Comparison of ENCODE assay signal across 10 mouse cellular contexts in the genomic region with DNA sequence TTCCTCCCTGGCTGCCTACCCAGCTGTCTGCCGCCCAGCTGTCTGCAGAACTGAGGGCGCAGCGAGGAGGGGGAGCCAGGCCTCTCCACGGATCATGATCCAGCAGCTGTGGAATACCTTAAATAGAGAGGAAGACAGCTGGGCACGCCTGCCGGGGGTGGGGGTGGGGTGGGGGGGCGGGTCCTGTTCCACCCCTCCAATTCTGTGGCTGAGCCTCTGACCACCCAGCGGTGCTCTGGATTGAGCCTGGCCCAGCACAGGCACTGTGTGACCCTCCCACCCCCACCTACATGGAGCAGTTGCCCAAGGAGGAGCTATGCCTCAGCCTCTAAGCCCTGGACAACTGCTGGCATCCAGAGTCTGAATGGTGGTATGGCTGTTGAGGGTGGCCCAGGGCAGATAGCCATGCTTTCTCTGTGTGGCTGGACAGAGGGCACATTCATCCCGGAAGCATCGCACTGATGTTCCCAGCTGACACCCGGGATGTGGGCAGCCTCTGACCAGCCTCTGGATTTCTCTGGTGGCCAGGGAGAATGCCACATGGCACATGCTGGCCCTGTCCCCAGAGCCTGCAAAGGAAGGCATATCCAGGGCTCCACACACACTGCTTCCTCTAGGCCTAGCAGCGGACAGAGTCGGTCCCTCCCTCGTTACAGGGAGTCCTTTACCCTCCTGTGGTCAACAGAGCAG.
DNase-seq lines count a peak whose midpoint lies in the region; ATAC-seq and TF ChIP-seq lines count a peak whose summit lies in the region.
"Had no signal": no experiment of that assay in that cellular context is flagged by ENCODE, and none has a peak within 500 bp of the region (broad histone marks: within the 10 kb centered on the region; RNA-seq: fewer than 3 reads in every experiment).

No protein-coding gene starts in this region.

- H3K27ac ChIP-seq in neural tube, embryonic 13.5 days (replicated peaks): peak overlapping the region; percentile 65
- peak overlapping the region; percentile 86 for H3K27ac ChIP-seq in intestine, embryonic 14.5 days (ENCODE audit: low read depth)
- peak overlapping the region; percentile 1 for H3K27ac ChIP-seq in olfactory bulb, adult 2 months (ENCODE audit: insufficient read depth, low read depth, low read length)

- ATAC-seq in neural tube, embryonic 13.5 days (ENCODE audit: low read depth): peak; percentile 28; the same call in 1 of the 2 replicates
- peak; percentile 69 for ATAC-seq in intestine, embryonic 14.5 days (replicated peaks; ENCODE audit: low FRiP score, low TSS enrichment, low read depth)
- ATAC-seq: activated CD4-positive, CD25-positive, alpha-beta regulatory T cell, adult 4 months had no signal

- H3K4me2 ChIP-seq in neural tube, embryonic 13.5 days: no peak overlapping the region
- no peak overlapping the region for H3K4me2 ChIP-seq in intestine, embryonic 14.5 days (ENCODE audit: low read length)

- H3K9ac ChIP-seq in neural tube, embryonic 13.5 days: 0 out of 2 replicates have a peak overlapping the region, but pooled peaks have one; percentile 31
- no peak overlapping the region for H3K9ac ChIP-seq in intestine, embryonic 14.5 days (ENCODE audit: low read length)

- DNase-seq in heart, adult 11 months: peak; percentile 90
- DNase-seq in heart, adult 18-20 months: no peak
- DNase-seq in neural tube, embryonic 10.5 days (ENCODE audit: extremely low spot score, low spot score): no peak
- DNase-seq in intestine, embryonic 14.5 days (ENCODE audit: low spot score): no peak
- DNase-seq in ovary, postnatal 14 days (ENCODE audit: low spot score): no peak
- DNase-seq in adrenal gland, postnatal 14 days: no peak
- DNase-seq: cerebellum, postnatal 10 days had no signal

- H3K36me3 ChIP-seq in neural tube, embryonic 13.5 days: peaks cover 2% of the 10 kb centered on the region
- peaks cover 9% of the 10 kb centered on the region for H3K36me3 ChIP-seq in intestine, embryonic 14.5 days (ENCODE audit: control insufficient read depth, insufficient read depth, low read length)

- no peaks in the 10 kb centered on the region for H3K9me3 ChIP-seq in neural tube, embryonic 13.5 days
- 0 out of 2 replicates have a peak, but pooled peaks cover 2% of the 10 kb centered on the region for H3K9me3 ChIP-seq in intestine, embryonic 14.5 days (ENCODE audit: control insufficient read depth, low read length)

- H3K4me1 ChIP-seq in neural tube, embryonic 13.5 days (replicated peaks): peaks cover 30% of the 10 kb centered on the region
- H3K4me1 ChIP-seq in intestine, embryonic 14.5 days (replicated peaks; ENCODE audit: control insufficient read depth, insufficient read depth, low read length): peaks cover 22% of the 10 kb centered on the region
- H3K4me1 ChIP-seq in olfactory bulb, adult 2 months (ENCODE audit: control insufficient read depth, insufficient read depth, low read length): peaks cover 37% of the 10 kb centered on the region

- TF ChIP-seq CTCF in olfactory bulb, adult 2 months (IDR thresholded peaks at IDR 0.05; ENCODE audit: insufficient read depth, low read depth, low read length): no peak

- H3K4me3 ChIP-seq in neural tube, embryonic 13.5 days: no peak overlapping the region
- no peak overlapping the region for H3K4me3 ChIP-seq in intestine, embryonic 14.5 days (ENCODE audit: low read depth, low read length)
- H3K4me3 ChIP-seq in olfactory bulb, adult 2 months (ENCODE audit: insufficient read depth, low read depth, low read length): no peak overlapping the region

- WGBS in neural tube, embryonic 13.5 days: 54% methylated on average over 14 of the region's 14 CpGs
- 60% methylated on average over 14 of the region's 14 CpGs for WGBS in intestine, embryonic 14.5 days
- 42% methylated on average over 14 of the region's 14 CpGs for WGBS in olfactory bulb, adult 2 months

- no peaks in the 10 kb centered on the region for H3K27me3 ChIP-seq in neural tube, embryonic 13.5 days
- H3K27me3 ChIP-seq in intestine, embryonic 14.5 days (replicated peaks; ENCODE audit: control insufficient read depth, insufficient read depth, low read length): no peaks in the 10 kb centered on the region

- TF ChIP-seq POLR2A in olfactory bulb, adult 2 months (IDR thresholded peaks at IDR 0.05; ENCODE audit: insufficient read depth, low read depth, low read length): no peak

Comparison
In these comparisons a context has a peak if more than half of its experiments do, and no peak if none do; other contexts are left out.
1. H3K27ac ChIP-seq: peak in every context shown above with its lines; median percentile 86 in intestine, embryonic 14.5 days; 65 in neural tube, embryonic 13.5 days; 1 in olfactory bulb, adult 2 months.